Mouse (Mus musculus) ovary, postnatal 10 days (tissue): ENCODE measurements around the gene Snx33.

Experiments used
- DNase-seq: peaks from one replicate; pipeline ENCODE4 v3.0.0; 2022; ENCODE audit warnings: low spot score

Snx33 gene

DNA sequence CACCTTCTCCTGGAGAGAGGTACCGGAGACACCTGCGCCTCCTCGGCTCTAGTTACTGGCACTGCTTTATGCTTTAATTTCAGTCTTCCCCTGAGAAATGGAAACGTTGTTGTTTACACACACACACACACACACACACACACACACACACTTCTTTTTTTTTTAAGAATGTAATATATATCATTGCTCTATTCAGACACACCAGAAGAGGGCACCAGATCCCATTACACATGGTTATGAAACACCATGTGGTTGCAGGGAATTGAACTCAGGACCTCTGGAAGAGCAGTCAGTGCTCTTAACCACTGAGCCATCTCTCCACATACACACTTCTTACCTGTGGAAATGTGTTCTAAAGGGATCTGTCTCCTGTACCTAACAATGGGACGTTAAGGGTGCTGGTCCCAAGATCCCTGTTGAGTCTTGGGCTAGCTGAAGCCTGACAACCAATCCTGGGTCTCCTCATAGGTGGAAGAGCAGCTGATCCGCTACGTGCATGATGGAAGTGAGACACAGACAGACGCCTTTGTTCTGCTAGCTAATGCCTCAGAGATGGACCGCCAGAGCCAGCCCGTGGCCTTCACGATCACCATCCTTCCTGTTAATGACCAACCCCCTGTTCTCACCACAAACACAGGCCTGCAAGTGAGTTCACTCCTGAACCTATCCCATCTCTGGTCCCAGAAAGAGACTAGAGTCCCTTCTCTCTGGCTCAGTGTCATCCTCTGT lies 37.5 kb downstream of the Snx33 start:
- no peak for DNase-seq

DNA sequence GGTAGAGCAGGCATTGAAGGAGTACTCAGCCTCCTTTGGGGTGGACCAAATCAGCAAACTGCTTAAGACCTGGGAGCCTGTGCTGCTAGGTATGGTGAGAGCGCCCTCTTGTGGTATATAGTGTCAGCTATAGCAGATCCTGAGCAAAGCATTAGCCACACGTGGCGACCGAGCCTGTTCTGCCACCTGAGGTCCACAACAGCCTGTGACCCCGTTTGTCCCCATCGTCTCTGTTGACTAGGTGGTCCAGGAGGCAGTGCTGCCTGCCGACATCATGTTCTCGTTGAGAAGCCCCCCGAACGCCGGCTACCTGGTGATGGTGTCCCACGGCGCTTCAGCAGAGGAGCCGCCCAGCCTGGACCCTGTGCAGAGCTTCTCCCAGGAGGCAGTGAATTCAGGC lies 38.4 kb downstream of the Snx33 start:
- DNase-seq = no peak

DNA sequence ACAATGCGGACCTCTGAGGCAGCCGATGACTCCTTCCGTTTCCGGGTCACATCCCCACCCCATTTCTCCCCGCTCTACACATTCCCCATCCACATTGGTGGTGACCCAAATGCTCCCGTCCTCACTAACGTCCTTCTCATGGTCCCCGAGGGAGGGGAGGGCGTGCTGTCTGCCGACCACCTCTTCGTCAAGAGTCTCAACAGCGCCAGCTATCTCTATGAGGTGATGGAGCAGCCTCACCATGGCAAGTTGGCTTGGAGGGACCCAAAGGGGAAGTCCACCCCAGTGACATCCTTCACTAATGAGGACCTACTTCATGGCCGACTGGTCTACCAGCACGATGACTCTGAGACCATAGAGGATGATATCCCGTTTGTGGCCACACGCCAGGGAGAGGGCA lies 40.6 kb downstream of the Snx33 start:
- DNase-seq = no peak

DNA sequence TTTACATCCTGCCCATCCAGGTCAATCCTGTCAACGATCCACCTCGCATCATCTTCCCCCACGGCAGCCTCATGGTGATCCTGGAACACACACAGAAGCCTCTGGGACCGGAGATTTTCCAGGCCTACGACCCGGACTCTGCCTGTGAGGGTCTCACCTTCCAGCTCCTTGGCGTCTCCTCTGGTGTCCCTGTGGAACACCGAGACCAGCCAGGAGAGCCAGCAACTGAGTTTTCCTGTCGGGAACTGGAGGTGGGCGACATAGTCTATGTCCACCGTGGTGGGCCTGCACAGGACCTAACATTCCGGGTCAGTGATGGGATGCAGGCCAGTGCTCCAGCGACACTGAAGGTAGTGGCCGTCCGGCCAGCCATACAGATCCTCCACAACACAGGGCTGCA lies 41.6 kb downstream of the Snx33 start:
- no peak for DNase-seq

DNA sequence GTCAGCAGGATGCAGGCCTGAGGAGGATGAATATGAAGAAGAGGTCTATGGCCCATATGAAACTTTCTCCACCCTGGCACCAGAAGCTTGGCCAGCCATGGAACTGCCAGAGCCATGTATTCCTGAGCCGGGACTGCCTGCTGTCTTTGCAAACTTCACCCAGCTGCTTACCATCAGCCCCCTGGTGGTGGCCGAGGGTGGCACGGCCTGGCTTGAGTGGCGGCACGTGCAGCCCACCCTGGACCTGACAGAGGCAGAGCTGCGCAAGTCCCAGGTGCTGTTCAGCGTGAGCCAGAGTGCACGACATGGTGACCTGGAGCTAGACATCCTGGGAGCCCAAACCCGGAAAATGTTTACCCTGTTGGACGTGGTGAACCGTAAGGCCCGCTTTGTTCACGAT lies 42.1 kb downstream of the Snx33 start:
- no peak for DNase-seq

DNA sequence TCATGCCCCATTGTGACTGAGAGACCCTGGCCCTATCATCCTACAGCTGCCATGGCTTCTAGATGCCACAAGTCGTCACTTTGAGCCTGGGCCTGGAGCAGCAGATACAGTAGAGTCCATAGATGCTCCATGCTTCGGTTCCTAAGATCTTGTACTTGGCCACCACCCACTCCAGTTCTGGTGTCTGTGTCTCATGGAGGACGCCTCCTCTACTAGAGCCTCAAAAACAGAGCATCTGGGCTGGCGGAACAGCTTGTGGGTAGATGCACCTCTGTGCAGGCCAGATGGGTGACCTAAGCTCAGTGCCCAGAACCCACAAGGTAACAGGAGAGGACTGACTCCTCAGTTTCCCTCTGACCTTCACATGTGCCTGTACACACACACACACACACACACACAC lies 43.8 kb downstream of the Snx33 start:
- DNase-seq = no peak

DNA sequence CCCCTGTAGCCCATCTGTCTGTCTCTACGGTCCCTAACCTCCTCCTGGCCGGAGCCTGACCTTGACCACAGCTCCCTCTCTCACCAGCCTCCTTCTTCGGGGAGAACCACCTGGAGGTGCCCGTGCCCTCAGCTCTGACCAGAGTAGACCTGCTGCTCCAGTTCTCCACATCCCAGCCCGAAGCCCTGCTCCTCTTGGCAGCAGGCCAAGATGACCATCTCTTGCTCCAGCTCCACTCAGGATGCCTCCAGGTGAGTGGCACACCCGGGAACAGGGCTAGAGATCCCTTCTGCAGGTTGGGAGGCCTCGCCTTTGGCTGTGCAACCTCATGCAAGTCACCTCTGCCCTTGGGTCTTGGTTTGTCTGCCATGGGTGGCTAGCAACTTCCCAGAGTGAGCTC lies 44.7 kb downstream of the Snx33 start:
- DNase-seq = no peak

DNA sequence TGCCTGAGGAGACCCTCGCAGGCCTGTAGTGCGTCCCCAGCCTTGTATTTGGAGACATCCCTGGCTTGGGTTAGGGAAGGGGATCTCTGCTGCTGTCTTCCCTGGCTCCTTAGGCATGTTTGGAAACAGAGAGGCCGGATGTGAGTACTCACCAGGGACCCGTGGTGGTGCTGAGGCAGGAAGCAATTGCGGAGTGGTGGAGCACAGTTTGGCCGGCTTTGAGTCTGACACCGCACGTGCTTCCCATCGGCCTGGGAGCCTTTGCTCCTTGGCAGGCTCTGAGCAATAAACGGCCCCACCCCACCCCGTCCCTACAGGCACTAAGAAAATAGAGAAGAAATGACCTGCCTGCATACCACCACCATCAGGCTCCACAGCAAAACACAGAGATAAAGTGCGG lies 45.4 kb downstream of the Snx33 start:
- DNase-seq = no peak

DNA sequence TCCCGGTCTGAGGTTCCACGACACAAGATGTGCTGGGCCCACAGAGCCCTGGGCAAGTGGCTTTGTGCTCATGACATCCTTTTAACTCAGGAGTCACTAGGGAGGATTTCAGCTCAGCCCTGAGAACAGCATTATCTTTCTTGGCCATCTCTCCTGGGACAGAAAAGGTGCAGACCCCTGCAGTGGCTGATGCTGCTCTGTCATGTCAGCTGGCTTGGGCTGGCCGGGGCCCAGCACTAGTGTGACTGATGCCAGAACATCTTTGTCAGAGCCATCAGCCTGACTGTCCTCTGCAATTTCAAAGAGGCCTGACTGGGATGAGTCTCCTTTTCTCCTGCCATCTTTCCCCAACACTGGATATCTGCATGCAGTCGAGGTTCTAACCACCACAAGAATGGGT lies 45.9 kb downstream of the Snx33 start:
- DNase-seq = no peak

DNA sequence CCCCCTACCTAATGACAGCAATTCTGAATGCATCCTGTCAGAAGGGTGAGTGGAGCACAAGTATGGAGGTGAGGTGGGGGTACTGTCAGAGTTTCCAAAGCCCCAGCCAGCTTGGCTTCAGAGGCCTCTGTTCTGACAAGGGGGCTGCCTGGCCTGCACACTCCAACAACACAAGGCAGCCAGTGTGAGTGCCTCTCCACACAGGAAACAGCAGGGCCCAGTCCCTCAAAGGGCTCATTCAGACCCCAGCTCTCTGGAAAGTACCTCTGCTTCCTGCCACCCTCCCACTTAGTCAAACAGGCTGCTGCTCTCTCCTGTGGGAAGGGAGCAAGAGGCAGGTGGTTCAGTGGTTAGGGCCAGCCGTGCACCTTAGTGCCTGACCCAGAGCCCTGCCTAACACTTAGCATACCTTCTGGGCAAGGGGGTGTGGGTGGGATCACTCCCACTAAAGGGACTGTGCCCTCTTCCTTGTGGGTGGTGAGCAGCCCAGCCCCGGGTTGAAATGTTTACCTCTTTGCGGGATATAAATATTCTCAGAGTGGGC lies 46.6 kb downstream of the Snx33 start:
- DNase-seq = no peak

DNA sequence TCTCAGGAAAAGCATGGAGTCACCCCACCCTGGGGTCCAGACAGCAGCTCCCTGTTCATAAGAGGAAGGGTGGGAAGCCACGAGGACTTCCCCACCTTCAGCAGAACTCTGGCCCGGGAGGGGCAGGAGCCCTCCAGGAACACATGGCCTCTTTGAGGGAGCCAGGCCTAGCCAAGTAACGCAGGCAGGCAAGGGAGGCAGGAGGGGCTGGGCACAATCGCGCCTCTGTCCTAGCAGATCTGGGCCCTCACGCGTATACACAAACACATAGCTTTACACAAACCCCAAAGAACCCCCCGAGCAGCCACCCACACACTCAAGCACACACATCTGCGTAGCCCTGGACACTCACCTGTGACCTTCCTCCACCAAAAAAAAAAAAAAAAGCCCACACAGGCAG lies 47.4 kb downstream of the Snx33 start:
- DNase-seq = no peak

DNA sequence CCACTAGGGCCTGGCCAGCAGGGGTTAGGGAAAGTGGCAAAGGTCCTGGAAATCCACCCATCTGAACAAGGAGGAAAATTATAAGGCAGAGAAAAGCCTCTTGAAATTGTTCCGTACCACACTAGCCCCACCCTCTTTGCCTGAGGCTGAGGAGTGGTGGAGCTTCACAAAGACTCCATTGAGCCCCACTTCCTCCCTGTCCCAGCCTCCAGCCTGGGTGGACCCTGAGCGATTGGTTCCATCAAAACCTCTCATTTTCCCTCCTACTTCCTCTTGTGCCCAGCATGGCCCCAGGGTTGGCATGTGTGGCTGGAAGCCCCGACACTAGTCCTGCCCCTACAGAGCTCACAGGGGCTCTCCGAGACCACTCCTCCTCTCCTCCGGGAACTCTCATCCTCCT lies 50.9 kb downstream of the Snx33 start:
- no peak for DNase-seq

DNA sequence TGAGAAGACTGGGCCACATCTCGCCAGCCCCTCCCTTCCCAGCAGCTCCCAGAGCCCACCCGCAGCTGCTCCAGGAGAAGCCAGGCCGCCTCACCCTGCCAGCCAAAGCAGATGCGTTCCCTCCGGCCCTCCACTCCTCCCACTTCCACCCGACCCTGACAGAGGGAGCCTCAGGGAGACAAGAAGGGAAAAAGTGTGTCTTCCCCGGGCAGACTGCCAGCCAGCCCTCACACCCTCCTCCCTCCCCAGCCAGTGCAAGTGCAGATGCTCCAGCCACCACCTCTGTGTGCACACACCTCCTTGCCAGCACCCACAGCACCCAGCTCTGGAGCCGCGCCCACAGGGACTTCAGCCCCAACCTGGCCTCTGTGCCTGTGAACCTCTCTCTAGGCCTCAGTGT lies 51.4 kb downstream of the Snx33 start:
- no peak for DNase-seq

DNA sequence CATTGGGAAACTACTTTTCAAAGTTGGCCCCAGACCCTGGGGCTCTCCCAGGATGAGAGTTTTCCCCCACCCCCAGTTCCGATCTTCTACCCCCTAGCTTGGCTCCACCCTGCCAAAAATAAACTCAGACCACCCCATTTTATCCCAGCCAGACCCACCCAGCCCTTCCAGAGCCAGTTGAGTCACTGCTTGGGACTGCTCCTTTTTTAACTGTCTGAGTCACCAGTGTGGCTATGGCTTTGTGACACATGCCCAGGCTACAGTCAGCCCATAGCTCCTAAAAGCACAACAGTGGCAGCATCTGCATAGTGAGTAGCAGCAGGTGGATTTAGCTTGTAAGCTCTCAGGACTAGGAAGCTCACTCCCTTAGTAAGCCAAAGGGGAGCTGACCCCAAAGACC lies 55.1 kb downstream of the Snx33 start:
- DNase-seq = no peak

DNA sequence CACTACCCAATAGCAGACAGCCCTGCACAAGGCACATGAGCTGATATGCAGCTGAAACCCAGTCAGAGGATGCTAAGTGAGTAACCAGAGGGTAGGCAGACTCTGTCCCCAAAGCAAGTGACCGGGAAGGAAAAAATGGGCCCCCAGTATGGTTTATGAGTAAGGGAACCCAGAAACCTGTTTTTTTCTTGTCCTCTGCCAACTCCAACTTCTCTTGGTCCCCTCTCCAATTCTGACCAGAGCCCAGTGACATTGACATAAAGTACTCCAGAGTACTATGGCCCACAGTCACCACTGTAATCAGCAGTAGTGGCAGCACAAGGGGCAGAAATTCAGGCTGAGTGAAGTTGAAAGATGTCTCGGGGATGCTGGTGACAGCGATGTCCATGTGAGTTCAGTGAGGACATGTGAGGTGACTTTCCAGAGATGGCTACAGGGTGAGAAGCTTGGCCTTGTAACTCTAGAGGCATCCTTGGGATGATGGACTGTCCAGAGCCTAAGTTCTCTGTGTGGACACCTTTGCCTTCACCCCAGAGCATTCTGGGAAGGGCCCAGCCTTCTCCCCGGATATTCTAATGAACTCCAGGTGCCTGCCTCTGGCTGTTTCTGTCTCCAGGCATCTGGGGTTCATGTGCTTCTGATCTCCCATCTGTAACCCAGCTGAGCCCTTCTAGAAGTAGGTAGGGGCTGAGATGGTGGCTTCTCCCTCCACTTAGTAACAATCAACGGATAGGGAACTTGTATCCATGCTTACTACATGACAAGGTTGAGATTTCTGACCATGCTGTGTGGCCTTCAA lies 55.9 kb downstream of the Snx33 start:
- no peak for DNase-seq

DNA sequence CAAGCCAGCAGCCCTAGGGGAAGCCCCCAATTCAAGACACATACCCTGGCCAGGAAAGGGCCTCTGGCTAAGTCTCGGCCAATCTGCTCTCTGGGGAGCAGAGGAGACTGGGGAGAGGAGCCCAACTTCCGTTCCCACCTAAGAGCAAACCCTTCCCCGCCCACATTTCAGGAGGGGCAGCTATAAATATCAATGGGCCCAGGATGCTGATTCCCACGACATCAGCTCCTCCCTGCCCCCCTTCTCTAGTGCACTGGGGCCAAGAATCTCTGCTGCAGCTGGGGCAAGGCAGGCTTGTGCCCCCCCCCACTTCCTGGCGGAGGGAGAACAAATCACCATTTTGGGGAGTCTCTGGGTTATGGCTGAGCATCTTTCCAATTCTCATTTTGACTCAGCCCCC lies 57.0 kb downstream of the Snx33 start:
- DNase-seq = no peak

DNA sequence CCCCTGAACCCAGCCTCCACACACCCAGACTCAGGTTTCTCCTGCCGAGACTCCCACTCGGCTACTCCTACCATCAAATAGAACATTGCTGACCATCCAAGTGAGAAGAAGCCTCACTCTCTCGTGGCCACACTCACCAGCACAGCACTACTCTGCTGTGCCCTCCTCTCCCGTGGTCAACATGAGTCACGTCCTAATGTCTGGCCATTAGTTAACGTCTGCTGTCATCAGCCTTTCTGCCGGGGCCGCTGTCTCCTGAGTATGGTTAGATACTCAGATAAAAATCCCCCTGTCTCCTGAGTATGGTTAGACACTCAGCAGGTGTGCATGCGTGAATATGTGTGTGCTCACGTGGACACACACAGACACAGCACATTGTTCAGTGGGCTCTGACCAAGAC lies 57.4 kb downstream of the Snx33 start:
- DNase-seq = no peak

DNA sequence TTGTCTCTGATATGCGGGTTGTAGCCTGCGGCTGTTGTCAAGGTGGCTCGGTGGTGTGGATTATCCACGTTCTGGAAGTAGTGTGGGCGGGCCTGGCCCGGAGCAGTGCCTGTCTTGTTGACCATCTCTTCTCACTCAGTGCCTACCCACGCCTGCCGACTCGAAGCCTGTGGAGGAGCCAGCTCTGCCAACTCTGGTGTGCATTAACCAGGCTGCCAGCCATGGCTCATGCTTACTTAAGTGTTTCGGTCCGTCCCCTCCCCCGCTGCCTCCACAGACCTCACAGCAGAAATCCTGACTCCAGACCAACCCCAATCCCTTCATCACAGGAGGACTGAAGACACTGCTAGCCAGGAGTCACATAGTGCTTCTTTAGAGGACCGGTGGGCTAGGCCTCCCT lies 58.6 kb downstream of the Snx33 start:
- DNase-seq = no peak

DNA sequence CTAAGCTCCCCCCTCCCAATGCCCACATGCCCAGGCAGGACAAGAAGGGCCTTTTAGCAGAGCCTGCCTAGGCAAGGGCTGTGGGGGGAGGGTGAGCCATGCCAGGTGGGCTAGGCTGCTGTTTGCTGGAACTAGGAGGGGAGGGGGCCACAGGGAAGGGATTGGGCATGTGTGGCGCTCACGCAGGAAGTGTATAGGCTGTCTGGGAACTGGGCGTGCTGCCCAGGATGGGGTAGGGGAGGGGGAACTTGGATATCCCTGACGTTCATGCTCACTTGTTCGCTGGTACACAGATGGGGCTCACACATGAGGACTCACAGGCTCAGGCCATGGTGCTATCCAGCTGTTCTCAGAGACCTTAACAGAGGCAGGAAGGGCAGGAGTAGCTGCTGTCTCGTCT lies 59.9 kb downstream of the Snx33 start:
- DNase-seq = no peak
